Mouse (Mus musculus) forelimb bud, embryonic 11.5 days (tissue): Measurements from ENCODE around the gene Glod4.
"Not testable (repeated sequence)": the region's sequence is repeated elsewhere in the genome, so short reads cannot be mapped to it uniquely, and the experiment has no call there.

Source experiments
- DNase-seq: peaks from one replicate; pipeline ENCODE4 v3.0.0-alpha.2; 2012; ENCODE audit warnings: low read depth, low spot score

Glod4 gene

DNA sequence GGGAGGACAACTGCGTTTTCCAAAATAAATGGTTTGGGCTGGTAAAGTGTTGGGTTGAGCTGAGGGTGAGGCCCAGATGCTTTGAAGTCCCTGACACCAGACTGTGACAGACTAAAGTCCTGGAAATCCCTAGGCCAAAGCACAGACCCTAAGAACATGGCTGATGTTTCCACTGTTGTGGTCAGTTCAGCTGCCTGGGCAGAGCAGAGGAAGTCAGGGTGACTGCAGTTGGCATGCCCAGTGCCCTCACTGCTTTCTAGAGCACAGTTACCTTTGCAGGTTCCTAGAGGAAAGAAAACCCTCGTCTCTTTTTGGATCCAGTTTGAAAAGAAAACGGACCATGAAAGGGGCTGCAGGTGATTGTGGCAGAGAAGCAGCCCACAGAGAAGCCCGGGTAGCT is 13.9 kb upstream of the Glod4 start:
- no peak for DNase-seq

DNA sequence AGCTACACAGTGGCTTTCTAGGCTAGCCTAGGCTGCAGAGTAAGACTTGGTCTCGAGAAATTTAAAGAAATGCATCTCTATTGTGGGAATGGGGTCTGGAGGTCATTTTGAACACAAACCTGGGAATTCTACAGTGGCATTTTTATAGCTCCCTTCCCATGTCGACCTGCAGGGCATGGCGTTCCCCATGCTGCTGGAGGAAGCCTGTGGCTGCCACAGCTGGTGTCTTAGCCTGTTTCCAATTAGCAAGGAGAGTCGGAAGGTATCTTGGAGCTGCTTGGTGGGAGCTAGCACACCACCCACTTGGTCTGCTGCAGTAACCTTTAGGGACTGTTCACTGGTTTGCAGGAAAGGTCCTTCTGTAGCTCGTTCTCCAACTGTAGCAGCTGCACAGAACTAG is 12.6 kb upstream of the Glod4 start:
- peak; percentile 83 for DNase-seq

- no peak for DNase-seq
These were observed 12.0 kb upstream of the Glod4 start for GRCm38 (mm10) chr11:76255431-76256001.

DNA sequence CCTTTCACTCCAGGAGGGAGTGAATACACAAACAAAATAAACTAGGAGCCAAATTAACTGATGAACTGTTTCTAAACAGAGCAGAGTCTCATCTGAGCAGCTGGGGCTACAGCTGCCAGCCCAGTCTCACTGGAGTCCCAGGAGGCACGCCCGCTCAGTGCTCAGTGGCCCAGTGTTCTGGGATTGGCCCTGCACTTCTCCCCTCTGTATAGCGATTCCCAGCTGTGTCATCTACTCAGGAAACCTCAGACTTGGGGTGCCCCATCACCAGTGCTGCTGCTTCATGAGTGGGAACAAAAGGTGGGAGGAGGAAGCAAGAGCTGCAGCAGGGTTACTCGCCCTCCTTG is 10.4 kb upstream of the Glod4 start:
- DNase-seq, result no peak

DNA sequence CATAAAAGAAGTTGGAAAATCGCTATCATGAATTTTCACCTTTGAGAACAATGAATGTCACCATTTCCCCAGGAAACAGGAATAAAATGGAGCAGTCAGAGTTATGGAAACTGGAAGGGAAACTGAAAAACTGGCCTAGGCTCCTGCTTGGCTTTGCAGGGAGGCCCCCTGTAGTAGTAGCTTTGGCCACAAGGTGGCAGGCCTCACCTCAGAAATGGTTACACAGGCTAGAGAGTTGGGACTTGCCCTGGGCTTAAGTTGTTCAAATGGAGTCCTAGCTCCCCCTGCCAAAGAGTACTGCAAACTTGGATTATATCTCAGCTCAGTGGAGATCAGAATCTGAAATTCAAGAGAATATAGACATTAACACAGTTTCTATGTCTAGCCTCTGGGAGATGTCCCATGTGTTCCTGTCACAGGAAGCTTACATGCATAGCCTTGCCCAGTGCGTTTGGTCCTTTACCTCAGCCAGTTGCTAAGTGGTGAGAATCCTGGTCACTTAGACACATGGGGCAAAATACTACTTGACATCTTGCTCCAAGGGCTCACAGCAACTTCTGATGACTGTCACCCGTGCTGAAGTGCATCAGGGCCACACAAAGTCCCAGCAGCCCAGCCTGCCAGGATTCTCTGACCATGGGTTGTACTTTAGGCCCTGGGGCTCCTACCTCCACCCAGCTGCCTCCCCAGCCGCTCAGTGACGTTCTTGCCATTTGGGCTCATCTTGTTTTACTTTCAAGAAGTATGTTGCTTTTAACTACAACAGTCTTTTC is 9.8 kb upstream of the Glod4 start:
- peak; percentile 77 for DNase-seq

- no peak for DNase-seq
These were observed 8.5 kb upstream of the Glod4 start for GRCm38 (mm10) chr11:76252036-76252435.

DNA sequence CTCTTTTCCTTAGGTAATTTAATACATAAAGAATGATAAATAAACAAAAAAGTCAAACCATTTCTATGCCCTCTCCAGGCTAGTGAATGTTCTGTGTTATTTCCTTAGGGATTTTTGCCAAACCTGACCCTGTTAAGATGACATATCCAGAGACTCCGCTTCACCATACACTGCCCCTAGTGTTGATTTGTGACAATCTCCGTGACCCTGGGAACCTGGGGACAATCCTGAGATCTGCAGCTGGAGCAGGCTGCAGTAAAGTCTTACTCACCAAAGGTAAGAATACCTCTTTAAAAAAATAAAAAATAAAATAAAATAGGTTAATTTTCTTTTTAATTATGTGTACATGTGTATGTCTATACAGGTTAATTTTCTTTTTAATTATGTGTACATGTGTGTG is 3.7 kb upstream of the Glod4 start:
- DNase-seq, result no peak

- no peak for DNase-seq
These were observed 2.9 kb upstream of the Glod4 start for GRCm38 (mm10) chr11:76246439-76246838.

DNA sequence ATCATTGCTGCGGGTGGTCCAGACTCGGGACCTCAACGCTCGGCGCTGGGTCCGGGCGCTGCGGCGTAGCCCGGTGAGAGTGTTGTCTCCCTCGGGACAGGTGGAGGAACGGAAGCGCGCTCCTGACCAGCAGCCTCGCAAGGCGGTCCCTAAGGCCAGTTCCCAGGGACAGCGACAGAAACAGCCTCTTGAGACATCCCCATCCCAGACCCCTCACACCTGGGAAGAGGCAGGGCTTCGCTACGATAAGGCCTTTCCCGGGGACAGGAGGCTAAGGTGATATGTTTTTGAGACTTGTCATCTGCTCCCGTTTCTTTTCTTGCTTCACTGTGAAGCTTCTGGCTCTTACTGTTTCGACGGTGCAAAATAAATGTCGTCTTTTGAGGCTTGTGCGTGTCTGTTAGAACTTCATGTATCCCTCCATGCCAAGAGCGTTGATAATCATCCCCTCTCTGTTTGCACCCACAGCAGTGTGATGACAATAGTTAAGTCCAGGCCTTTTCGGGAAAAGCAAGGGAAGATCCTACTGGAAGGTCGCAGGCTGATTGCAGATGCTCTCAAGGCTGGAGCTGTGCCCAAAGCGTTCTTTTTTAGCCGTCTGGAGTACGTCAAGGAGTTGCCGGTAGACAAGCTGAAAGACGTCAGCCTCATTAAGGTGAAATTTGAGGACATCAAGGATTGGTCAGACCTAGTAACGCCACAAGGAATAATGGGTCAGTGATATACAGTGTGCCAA is 454 bp upstream of the Glod4 start:
- DNase-seq, result no peak

DNA sequence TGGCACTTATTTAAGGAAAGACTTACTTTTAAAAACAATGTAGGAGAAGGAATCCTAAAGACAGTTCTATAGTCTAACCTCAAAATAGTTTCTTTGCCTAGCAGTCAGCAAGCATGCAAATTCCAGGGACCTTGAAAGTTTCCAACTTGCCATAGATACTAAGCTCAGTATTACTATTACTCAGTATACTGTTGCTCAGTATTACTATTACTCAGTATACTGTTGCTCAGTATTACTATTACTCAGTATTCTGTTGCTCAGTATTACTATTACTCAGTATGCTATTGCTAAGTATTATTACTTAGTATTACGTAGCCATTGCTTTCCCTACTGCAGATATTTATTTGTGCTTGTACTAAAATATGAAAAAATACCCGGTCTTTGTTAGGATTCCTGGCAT is 3.8 kb downstream of the Glod4 start:
- no peak for DNase-seq

DNA sequence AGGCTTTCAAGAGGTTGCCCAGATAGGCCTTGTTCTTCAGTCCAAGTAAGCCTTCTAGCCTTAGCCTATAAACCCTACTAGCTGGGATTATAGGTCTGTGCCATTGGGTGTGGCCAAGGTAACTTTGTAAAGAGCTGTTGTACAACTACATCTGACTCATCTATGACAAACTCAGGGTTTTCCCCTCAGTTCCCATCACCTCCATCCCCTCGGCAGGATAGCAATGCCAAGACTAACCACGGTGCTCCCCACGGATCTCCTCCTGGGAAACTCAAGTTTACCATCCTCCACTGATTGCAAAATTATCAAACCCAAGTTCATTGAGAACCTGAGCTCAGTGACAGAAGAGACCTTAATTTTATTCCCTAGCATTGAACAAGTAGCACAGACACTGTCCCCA is 7.4 kb downstream of the Glod4 start:
- DNase-seq, result no peak

- no peak for DNase-seq
These were observed 18.5 kb downstream of the Glod4 start for GRCm38 (mm10) chr11:76225051-76225450.

- no peak for DNase-seq
These were observed 18.9 kb downstream of the Glod4 start for GRCm38 (mm10) chr11:76224631-76225030.

DNA sequence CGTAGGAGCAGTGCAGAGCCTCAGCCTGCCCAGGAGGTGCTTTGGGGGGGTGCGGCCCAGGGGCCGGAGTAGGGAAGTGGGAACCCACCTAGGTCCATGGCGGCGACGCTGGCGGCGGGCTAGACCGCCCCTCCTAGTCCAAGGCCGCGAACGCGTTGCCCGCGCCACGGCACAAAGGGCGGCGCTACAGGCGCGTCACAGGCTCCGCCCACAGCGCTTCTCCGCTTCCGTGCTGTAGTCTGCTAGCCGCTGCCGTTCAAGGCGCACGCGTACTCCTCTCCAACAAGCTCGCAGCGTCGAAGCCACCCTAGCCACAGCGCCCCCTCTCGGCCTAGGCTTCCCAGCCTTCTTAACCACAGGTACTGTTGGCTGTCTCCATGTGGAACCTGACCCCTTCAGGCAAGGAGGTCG is 26.1 kb downstream of the Glod4 start, which contains the start of the genes Dbil5 and Gemin4:
Gene Dbil5 (plus strand): TSS at position 219 of the 411 bp plus-strand sequence.
Gene Gemin4 (minus strand): TSS at position 275 of the 411 bp plus-strand sequence.
- peak; percentile 99 for DNase-seq

DNA sequence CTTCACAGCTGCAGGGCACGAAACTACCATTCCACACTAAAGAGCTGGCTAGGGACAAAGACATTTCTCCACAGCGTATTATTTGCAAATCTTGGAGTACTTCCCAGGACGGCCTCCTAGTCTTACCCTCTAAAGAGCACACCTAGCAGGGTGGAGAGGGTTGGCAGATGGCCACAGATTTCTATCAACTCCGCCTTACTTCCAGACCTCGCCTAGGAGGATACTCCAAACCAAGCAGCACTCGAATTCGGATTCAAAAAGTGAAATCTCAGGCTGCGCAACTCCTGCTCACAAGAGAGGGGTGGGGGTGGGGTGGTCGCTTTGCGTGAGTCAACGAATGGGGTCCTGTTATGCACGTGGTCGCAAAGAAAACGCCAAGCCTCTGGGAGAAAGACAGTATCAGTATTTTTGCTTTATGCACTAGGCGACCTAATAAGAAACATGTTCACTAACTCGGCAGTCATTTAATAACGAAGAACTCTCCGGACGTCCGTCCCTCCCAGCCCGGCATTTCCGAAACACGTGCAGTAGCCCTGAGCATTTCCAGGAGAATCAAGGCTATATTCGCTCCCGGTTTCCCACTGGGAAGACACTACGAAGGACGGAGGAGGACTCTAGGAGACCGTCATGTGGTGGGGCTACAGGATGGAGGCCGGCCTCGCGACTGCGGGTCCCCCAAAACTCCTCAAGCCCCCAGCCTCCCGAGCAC is 26.7 kb downstream of the Glod4 start:
- peak; percentile 54 for DNase-seq

DNA sequence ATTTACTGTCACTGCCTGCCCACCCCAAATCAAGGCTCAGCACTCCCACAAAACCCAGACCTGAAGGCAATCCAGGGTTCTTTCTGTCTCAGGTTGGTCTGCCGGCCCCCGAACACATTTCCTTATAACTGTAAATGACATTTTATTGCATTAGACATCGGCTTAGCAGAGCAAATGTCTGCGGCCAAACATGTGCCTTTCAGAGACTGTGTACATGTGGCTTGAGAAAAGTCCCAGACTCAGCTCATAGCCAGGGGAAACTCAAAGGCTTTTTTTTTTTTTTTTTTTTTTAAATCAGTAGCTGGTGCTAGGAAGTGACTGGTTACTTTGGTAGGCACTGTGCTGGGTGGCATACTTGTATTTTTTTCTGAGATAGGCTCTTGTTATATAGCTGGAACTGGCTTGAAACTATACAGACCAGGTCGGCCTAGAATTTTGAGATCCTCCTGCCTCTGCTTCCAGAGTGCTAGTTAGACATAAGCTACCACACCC is 27.4 kb downstream of the Glod4 start:
- no peak for DNase-seq

DNA sequence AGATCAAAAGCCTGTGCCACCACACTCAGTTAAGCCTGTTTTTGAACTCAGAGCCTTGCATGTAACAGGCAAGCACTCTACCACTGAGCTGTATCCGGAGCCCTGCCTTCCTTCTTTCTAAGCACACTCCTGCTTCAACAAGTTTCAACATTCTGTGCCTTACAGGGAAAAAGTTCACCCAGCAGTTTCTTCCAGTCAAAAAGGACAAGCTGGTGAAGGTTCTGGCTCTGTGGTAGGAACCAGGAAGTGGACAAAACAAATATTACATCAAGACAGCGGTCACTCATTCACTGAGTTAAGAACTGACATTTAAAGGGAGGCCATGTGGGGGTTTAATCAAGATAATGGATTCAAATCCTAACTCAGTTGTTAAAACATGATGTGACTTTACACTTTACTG is 28.5 kb downstream of the Glod4 start:
- DNase-seq, result no peak

- DNase-seq, result no peak
These were observed 29.7 kb downstream of the Glod4 start for GRCm38 (mm10) chr11:76213841-76214240.

DNA sequence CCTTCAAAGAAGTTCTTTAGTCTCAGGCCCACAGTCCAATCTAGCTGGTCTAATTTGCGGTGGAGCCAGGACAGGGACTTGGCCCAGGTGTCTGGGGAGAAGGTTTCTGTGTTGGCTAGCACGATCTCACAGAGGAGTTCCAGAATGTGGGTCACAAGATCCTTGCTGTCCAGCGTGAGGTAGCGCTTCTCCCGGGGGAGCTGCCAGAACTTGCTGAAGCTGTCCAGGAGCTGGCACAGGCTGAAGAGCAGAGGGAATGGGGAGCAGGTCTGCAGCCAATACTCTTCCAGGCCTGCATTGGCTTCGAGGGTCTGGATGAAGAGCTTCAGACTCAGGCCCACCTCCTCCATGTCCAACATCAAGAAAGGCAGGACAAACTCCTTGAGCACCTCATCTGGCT is 31.9 kb downstream of the Glod4 start:
- not testable (repeated sequence) for DNase-seq

- DNase-seq, result no peak
These were observed 33.1 kb downstream of the Glod4 start for GRCm38 (mm10) chr11:76210228-76210985.

GRCm38 (mm10) chr11:76206793-76207192 is 36.7 kb downstream of the Glod4 start:
- no peak for DNase-seq
